Mouse (Mus musculus): ENCODE data around the gene Cacna1a. TPM values are rescaled to one million over a fixed set of nuclear protein-coding genes. Genes with fewer than 3 reads are reported as not detected.

Gene Cacna1a
- total and polyA plus RNA-seq, 2 experiments from 2014 or later = 8.6 to 31.1 TPM

GRCm38 (mm10) chr8:84557936-84558335 is 169.7 kb downstream of the Cacna1a start:
- 80% methylated on average over 4 of the region's 4 CpGs for WGBS
- Histone ChIP-seq H3K27ac (ENCODE audit: low read depth, low read length) (no peak overlapping the region), H3K4me1 (ENCODE audit: insufficient read depth) (no peaks in the 10 kb centered on the region), H3K4me3 (ENCODE audit: low read depth, low read length) (no peak overlapping the region), H3K4me2 (ENCODE audit: low read depth) (no peak overlapping the region), H3K9me3 (ENCODE audit: low read length) (no peaks in the 10 kb centered on the region), H3K9ac (no peak overlapping the region), H3K36me3 (ENCODE audit: insufficient read depth) (peaks cover 3% of the 10 kb centered on the region; the same call in 1 of the 2 replicates), H3K27me3 (ENCODE audit: insufficient read depth, low read length) (peaks cover 22% of the 10 kb centered on the region)
- DNase-seq (no peak), ATAC-seq (no peak)
- no peak for TF ChIP-seq CTCF (IDR thresholded peaks at IDR 0.05; ENCODE audit: low read depth)

GRCm38 (mm10) chr8:84559121-84559604 is 170.9 kb downstream of the Cacna1a start:
- no peaks in the 10 kb centered on the region for H3K4me1 ChIP-seq (ENCODE audit: insufficient read depth)
- peak overlapping the region; percentile 42 for H3K4me3 ChIP-seq (ENCODE audit: low read depth, low read length)
- peaks cover 3% of the 10 kb centered on the region; the same call in 1 of the 2 replicates for H3K36me3 ChIP-seq (ENCODE audit: insufficient read depth)
- ATAC-seq (peak; percentile 53), DNase-seq (peak; percentile 79)
- 2% methylated on average over 73 of the region's 84 CpGs for WGBS
- H3K27ac ChIP-seq (ENCODE audit: low read depth, low read length) = no peak overlapping the region
- peak overlapping the region; percentile 43 for H3K9ac ChIP-seq
- H3K27me3 ChIP-seq (ENCODE audit: insufficient read depth, low read length) = peaks cover 22% of the 10 kb centered on the region
- no peaks in the 10 kb centered on the region for H3K9me3 ChIP-seq (ENCODE audit: low read length)
- no peak for TF ChIP-seq CTCF (IDR thresholded peaks at IDR 0.05; ENCODE audit: low read depth)
- H3K4me2 ChIP-seq (ENCODE audit: low read depth) = peak overlapping the region; percentile 55

- Histone ChIP-seq H3K36me3 (ENCODE audit: insufficient read depth) (peaks cover 9% of the 10 kb centered on the region), H3K27ac (ENCODE audit: low read depth, low read length) (no peak overlapping the region), H3K9ac (no peak overlapping the region), H3K9me3 (ENCODE audit: low read length) (no peaks in the 10 kb centered on the region), H3K4me3 (ENCODE audit: low read depth, low read length) (no peak overlapping the region), H3K4me1 (ENCODE audit: insufficient read depth) (no peaks in the 10 kb centered on the region), H3K4me2 (ENCODE audit: low read depth) (no peak overlapping the region), H3K27me3 (ENCODE audit: insufficient read depth, low read length) (peaks cover 22% of the 10 kb centered on the region)
- no peak for TF ChIP-seq CTCF (IDR thresholded peaks at IDR 0.05; ENCODE audit: low read depth)
- WGBS = 83% methylated on average over 4 of the region's 4 CpGs
- DNase-seq (no peak), ATAC-seq (no peak)
These were observed 173.5 kb downstream of the Cacna1a start for GRCm38 (mm10) chr8:84561698-84562097.

- Histone ChIP-seq H3K27me3 (ENCODE audit: insufficient read depth, low read length) (peaks cover 7% of the 10 kb centered on the region), H3K4me3 (ENCODE audit: low read depth, low read length) (no peak overlapping the region), H3K4me1 (ENCODE audit: insufficient read depth) (no peaks in the 10 kb centered on the region), H3K27ac (ENCODE audit: low read depth, low read length) (no peak overlapping the region), H3K4me2 (ENCODE audit: low read depth) (no peak overlapping the region), H3K9ac (no peak overlapping the region; the same call in 1 of the 2 replicates), H3K9me3 (ENCODE audit: low read length) (no peaks in the 10 kb centered on the region), H3K36me3 (ENCODE audit: insufficient read depth) (peaks cover 15% of the 10 kb centered on the region)
- DNase-seq (peak; percentile 57), ATAC-seq (peak; percentile 72)
- 78% methylated on average over 1 of the region's 1 CpGs for WGBS
- no peak for TF ChIP-seq CTCF (IDR thresholded peaks at IDR 0.05; ENCODE audit: low read depth)
These were observed 175.8 kb downstream of the Cacna1a start for GRCm38 (mm10) chr8:84564042-84564441.

- Histone ChIP-seq H3K36me3 (ENCODE audit: insufficient read depth) (peaks cover 19% of the 10 kb centered on the region), H3K27ac (ENCODE audit: low read depth, low read length) (no peak overlapping the region), H3K9me3 (ENCODE audit: low read length) (no peaks in the 10 kb centered on the region), H3K27me3 (ENCODE audit: insufficient read depth, low read length) (no peaks in the 10 kb centered on the region), H3K4me2 (ENCODE audit: low read depth) (no peak overlapping the region), H3K4me1 (ENCODE audit: insufficient read depth) (no peaks in the 10 kb centered on the region), H3K4me3 (ENCODE audit: low read depth, low read length) (no peak overlapping the region), H3K9ac (no peak overlapping the region)
- ATAC-seq (no peak), DNase-seq (no peak)
- TF ChIP-seq CTCF (IDR thresholded peaks at IDR 0.05; ENCODE audit: low read depth) = no peak
- WGBS = 84% methylated on average over 25 of the region's 25 CpGs
These were observed 177.5 kb downstream of the Cacna1a start for GRCm38 (mm10) chr8:84565577-84566360.

GRCm38 (mm10) chr8:84566816-84567413 is 178.7 kb downstream of the Cacna1a start:
- Histone ChIP-seq H3K4me2 (ENCODE audit: low read depth) (no peak overlapping the region), H3K9ac (no peak overlapping the region), H3K4me1 (ENCODE audit: insufficient read depth) (no peaks in the 10 kb centered on the region), H3K27ac (ENCODE audit: low read depth, low read length) (no peak overlapping the region), H3K27me3 (ENCODE audit: insufficient read depth, low read length) (no peaks in the 10 kb centered on the region), H3K36me3 (ENCODE audit: insufficient read depth) (peaks cover 24% of the 10 kb centered on the region), H3K9me3 (ENCODE audit: low read length) (no peaks in the 10 kb centered on the region), H3K4me3 (ENCODE audit: low read depth, low read length) (no peak overlapping the region)
- WGBS = 85% methylated on average over 12 of the region's 12 CpGs
- ATAC-seq (no peak), DNase-seq (no peak)
- no peak for TF ChIP-seq CTCF (IDR thresholded peaks at IDR 0.05; ENCODE audit: low read depth)

GRCm38 (mm10) chr8:84567541-84567940 is 179.3 kb downstream of the Cacna1a start:
- Histone ChIP-seq H3K36me3 (ENCODE audit: insufficient read depth) (peaks cover 27% of the 10 kb centered on the region), H3K27ac (ENCODE audit: low read depth, low read length) (no peak overlapping the region), H3K4me3 (ENCODE audit: low read depth, low read length) (no peak overlapping the region), H3K27me3 (ENCODE audit: insufficient read depth, low read length) (no peaks in the 10 kb centered on the region), H3K4me2 (ENCODE audit: low read depth) (no peak overlapping the region), H3K4me1 (ENCODE audit: insufficient read depth) (no peaks in the 10 kb centered on the region), H3K9me3 (ENCODE audit: low read length) (no peaks in the 10 kb centered on the region), H3K9ac (no peak overlapping the region)
- TF ChIP-seq CTCF (IDR thresholded peaks at IDR 0.05; ENCODE audit: low read depth) = no peak
- 80% methylated on average over 19 of the region's 19 CpGs for WGBS
- ATAC-seq (no peak), DNase-seq (no peak)
